Mouse (Mus musculus): ENCODE measurements around the gene Iscu.

Gene Iscu

DNA sequence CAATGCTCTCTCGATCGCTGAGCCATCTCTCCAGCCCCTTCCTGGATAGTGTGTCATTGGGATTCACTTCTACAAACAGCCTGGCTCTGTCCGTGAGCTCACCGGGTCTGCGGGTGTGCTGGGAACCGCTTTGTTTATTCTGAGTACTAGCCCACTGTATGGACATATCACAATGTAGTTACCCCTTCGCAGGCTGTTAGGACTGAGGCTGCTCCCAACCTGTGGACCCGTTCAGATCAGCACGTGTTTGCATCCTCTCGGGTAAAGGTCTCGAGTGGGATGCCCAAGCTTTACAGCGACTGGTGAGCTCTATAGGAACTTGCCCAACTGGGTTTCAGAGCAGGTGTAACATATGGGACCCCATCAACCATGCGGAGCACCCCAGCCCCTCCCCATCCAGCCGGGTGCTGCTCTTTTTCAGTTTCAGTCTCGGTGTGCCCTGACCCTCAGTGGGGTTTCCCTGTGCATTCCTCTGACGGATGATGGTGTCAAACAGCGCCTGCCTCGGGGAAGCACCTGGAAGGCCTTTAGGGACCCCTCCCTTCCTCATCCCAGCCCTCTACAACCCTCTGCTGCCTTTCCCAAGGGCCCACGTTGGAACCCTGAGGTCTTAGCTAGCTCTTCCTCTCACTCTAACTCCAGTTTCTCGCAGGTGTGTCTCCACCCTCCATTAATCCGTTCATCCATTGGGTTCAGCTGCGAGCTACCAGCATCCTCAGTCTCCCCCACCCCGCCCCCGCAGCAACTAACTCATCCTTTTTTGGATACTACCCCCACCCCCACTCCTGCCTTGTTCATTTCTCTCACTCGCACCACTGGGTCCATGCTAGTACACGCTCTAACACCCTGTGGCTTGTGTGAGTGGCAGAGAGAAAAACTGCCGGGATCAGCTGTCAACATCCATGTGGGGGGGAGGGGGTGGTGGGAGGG, 41.8 kb downstream of the Iscu start:
- no peak for DNase-seq (ENCODE audit: low spot score in 2 of 2)

DNA sequence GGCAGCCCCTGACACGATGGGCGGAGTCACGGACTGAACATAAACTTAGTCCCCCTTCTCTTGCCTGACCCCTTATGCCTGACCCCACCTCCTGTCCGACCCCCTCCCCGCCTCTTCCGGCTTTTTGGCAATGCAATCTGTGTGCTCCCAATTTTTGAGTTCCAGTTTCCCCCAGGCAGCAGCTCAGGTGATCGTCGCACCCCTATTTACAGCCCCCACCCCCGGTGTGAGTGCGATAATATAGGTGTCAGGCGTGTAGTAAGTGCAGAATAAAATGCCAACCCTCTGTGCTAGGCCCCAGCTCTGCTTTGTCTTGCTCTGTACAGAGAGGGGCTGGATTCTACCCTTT, 42.5 kb downstream of the Iscu start:
- DNase-seq (ENCODE audit: low spot score in 2 of 2) = no peak

DNA sequence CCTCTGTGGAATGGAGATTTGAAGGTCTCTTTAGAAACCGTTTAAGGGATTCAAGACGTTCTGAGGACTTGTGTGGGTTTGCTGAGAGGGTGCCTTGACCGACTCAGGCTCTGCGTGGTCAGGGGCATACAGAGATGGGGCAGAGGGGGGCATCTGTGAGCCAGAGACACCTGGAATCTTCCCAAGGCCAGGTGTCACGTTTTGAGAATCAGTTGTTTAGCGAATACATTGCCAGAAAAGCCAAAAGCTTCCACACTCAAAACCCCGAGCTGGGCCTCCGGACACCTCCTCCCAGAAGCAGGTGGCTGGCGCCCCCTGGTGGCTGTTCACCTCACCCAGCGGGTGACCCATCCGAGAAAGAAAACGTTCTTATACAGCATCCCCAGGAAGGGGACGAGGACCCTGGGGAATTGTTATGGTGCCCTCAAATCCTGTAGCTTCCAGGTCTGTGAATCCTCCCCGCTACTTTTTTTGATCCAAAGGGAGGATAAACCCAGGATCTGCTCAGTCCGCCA, 43.1 kb downstream of the Iscu start:
- DNase-seq (ENCODE audit: low spot score in 2 of 2) = no peak

DNA sequence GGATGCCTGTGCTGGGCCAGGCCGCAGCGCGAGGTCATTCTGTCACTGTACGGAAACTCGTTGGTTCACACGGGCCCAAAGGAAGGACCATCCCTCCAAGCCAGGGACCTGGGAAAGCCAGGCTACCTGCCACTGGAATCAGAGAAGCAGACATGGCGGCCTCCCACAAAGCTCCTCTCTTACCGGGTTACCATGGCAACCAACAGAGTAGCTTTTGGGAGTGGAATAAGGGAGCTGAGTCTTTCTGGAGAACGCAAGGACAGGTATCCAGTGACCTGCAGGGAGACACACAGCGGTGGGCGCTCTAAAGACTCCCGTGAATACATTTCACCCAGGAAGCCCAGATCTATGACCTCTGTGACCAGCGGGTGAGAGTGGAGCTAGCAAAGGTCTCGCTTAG, 46.0 kb downstream of the Iscu start:
- no peak for DNase-seq (ENCODE audit: low spot score in 2 of 2)

DNA sequence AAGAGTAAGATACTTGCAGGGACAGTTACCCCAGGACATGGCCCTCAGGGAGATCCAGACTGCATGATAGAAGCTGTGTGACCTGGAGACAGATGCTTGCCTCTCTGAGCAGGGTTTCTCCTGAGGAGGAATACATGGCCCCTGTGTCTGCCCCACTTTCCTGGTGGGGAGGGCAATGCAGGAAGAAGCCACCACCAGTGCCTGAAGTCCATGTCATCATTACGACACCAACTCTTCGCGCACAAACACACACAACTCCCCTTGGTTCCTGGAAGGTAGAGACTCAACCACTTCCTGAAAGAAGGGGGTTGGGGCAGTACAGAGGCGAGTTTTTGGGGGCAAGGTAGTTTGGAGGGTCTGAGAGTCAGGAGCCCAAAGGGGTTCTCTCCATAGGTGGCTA, 51.7 kb downstream of the Iscu start:
- no peak for DNase-seq (ENCODE audit: low spot score in 2 of 2)

DNA sequence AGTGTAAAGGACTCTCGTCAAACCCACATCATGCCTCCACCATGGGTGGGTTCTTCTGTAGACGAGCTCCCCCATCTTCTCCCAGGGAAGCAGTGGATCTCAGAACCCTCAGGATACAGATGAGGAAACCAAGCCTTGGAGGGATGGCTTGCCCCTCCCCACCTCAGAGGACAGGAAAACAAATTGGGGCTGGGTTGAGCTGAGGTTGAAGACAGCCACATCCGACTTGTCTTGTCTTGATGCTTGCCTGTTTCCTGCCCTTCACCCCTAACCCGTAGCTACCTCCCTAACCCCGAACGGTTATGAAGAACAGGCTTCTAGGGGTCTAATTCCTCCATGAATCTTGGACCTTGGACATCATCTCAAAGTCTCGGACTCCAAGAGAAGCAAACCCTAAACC, 53.0 kb downstream of the Iscu start:
- DNase-seq (ENCODE audit: low spot score in 2 of 2) = no peak

DNA sequence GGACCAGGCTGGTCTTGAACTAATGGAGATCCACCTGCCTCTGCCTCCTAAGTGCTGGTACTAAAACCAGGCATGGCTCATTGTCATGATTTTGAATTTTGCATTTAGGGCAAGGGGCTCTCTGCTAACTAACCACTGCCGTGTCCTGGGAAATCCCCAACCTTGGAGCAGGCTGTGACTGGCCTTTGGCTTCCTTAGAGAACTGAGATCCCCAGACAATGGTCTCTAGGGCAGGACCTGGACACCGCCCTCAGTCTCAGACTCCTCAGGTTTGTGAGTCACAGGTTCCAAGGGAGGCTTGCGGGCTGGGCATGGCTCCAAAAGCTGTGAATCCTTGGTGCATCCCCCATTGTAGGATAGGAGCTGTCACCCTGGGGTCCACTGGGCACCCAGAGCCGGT, 54.1 kb downstream of the Iscu start:
- no peak for DNase-seq (ENCODE audit: low spot score in 2 of 2)

Data from right cerebral cortex, postnatal 36 days (tissue).